Mouse (Mus musculus) kidney, embryonic 14.5 days (tissue): ENCODE data around the gene Rhot1. TPM values are rescaled to one million over a fixed set of nuclear protein-coding genes. Genes with fewer than 3 reads are reported as not detected.

Experiments
- ATAC-seq: fragments of 200-750 bp; cut with Nextera tagmentation; 2 replicates; pipeline ENCODE4 v1.8.0; 2017; ENCODE audit warnings: moderate number of reproducible peaks, mild to moderate bottlenecking, moderate TSS enrichment, moderate library complexity; ENCODE audit not compliant: low FRiP score, low TSS enrichment
- H3K27ac ChIP-seq: fragments of 300-500 bp; sonication (generic); 2 replicates; pipeline ENCODE4 v1.5.1; 2014; ENCODE audit warnings: low read depth, mild to moderate bottlenecking, low read length, moderate library complexity, mixed read lengths
- H3K27me3 ChIP-seq: fragments of 300-500 bp; sonication (generic); 2 replicates; pipeline ENCODE4 v1.6.1; 2014; ENCODE audit warnings: mild to moderate bottlenecking, low read length; ENCODE audit not compliant: control insufficient read depth, insufficient read depth
- H3K36me3 ChIP-seq: fragments of 300-500 bp; sonication (generic); 2 replicates; pipeline ENCODE4 v1.6.1; 2014; ENCODE audit warnings: low read length, mixed read lengths; ENCODE audit not compliant: control insufficient read depth, insufficient read depth
- H3K4me1 ChIP-seq: fragments of 300-500 bp; sonication (generic); 2 replicates; pipeline ENCODE4 v1.6.1; 2014; ENCODE audit warnings: low read length, mixed read lengths; ENCODE audit not compliant: control insufficient read depth, insufficient read depth
- H3K4me2 ChIP-seq: fragments of 300-500 bp; sonication (generic); replicated peaks from 2 replicates; pipeline ENCODE4 v1.6.1; 2014; ENCODE audit warnings: low read depth, mild to moderate bottlenecking, low read length
- H3K4me3 ChIP-seq: fragments of 300-500 bp; sonication (generic); 2 replicates; pipeline ENCODE4 v1.5.1; 2014; ENCODE audit warnings: mild to moderate bottlenecking, low read length
- H3K9ac ChIP-seq: fragments of 300-500 bp; sonication (generic); 2 replicates; pipeline ENCODE4 v1.6.1; 2014; ENCODE audit warnings: low read depth, mild to moderate bottlenecking, low read length, moderate library complexity
- H3K9me3 ChIP-seq: fragments of 300-500 bp; sonication (generic); 2 replicates; pipeline ENCODE4 v1.6.1; 2016; ENCODE audit warnings: low read length; ENCODE audit not compliant: control insufficient read depth
- WGBS: fragments of 180-500 bp; shearing (Covaris S2); extraction: QIAGEN DNeasy Blood & Tissue Kit; methylation state at CpG from one replicate; pipeline ENCODE4 v1.1.7; 2014; 5-methylcytosine and 5-hydroxymethylcytosine counted together
- polyA plus RNA-seq: library from polyadenylated mRNA; unstranded; fragments of >200 nt; fragmentation: Nextera tagmentation; extraction: Ambion mirVana; gene quantifications from 2 replicates; pipeline ENCODE4 v1.2.1, GENCODE M21; 2014

The Rhot1 gene
- polyA plus RNA-seq, 1 experiment from 2014 or later: 66.8 TPM

DNA sequence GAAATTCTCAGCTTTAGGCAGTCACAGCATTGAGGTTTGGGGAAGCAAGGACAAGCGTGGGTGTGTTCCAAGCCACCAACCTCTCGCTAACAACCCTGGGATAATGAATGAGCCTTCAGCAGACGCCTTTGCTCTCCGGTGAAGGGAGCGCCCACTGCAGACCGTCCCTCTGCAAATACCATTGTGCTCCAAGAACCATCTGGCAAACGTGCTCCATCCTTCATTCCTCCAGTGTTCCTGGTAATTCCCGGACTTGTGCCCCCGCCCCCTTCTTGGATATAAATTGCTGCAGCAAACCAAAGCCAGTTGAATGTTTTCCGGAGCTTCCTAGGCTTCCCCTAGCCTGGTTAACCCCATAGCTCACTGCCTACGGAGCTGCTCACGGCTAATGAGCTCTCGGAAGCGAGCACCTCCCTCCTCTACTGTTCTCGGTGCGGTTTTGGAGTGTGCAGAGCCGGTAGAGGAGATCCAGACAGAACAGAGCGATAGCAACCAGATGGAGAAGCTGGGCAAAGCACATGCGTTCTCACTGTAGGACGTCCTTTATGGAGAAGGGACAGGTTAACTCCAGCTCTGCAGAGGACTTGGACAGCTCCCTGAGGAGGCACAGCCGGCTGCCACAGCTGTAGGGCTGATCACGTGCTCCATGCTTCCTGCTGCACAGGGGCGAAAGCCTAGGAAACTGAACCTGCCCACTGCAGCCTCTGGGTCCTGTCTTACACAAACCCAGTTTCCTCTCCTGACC, 81.1 kb downstream of the Rhot1 start:
- H3K4me2 ChIP-seq: peak overlapping the region; percentile 48
- peak; percentile 92 for ATAC-seq
- no peak overlapping the region for H3K27ac ChIP-seq
- H3K9ac ChIP-seq: no peak overlapping the region
- no peaks in the 10 kb centered on the region for H3K36me3 ChIP-seq
- H3K4me3 ChIP-seq: peak overlapping the region; percentile 23; the same call in 1 of the 2 replicates
- H3K9me3 ChIP-seq: no peaks in the 10 kb centered on the region
- peaks cover 16% of the 10 kb centered on the region; the same call in 1 of the 2 replicates for H3K4me1 ChIP-seq
- whole genome bisulfite sequencing: under 1% methylated on average over 23 of the region's 23 CpGs
- H3K27me3 ChIP-seq: peaks cover 8% of the 10 kb centered on the region; the same call in 1 of the 2 replicates

DNA sequence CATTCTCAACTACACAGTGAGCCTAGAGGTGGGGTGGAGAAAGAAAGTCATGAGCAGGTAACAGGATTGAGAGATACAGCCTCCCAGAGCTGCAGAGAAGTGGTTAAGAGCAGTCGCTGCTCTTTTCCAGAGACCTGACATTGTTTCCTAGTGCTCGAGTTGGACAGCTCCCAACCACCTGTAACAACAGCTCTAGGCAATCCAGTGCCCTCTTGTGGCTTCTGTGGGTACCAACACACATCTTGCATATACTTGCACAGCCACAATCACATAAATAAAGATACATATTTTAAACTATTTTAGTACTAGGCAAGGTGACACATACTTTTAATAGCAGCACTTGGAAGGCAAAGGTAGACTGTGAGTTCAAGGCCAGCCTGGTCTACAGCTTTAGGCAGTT, 82.2 kb downstream of the Rhot1 start:
- Histone ChIP-seq H3K27ac (no peak overlapping the region), H3K9ac (no peak overlapping the region), H3K4me1 (peaks cover 16% of the 10 kb centered on the region; the same call in 1 of the 2 replicates), H3K27me3 (peaks cover 8% of the 10 kb centered on the region; the same call in 1 of the 2 replicates), H3K36me3 (no peaks in the 10 kb centered on the region), H3K4me3 (no peak overlapping the region), H3K9me3 (no peaks in the 10 kb centered on the region), H3K4me2 (no peak overlapping the region)
- no peak for ATAC-seq
- WGBS: 85% methylated on average over 2 of the region's 2 CpGs

- H3K4me1 ChIP-seq: peaks cover 16% of the 10 kb centered on the region; the same call in 1 of the 2 replicates
- H3K36me3 ChIP-seq: no peaks in the 10 kb centered on the region
- H3K9ac ChIP-seq: no peak overlapping the region
- no peak overlapping the region for H3K4me3 ChIP-seq
- H3K27me3 ChIP-seq: peaks cover 13% of the 10 kb centered on the region; the same call in 1 of the 2 replicates
- no peak overlapping the region for H3K27ac ChIP-seq
- H3K4me2 ChIP-seq: no peak overlapping the region
- WGBS: 53% methylated on average over 7 of the region's 7 CpGs
- no peaks in the 10 kb centered on the region for H3K9me3 ChIP-seq
- no peak for ATAC-seq
Observed at GRCm38 (mm10) chr11:80292463-80292862, 83.6 kb downstream of the Rhot1 start.

- WGBS: 14% methylated on average over 9 of the region's 9 CpGs
- no peak overlapping the region for H3K4me3 ChIP-seq
- H3K9ac ChIP-seq: no peak overlapping the region
- no peak for ATAC-seq
- no peak overlapping the region for H3K27ac ChIP-seq
- H3K4me1 ChIP-seq: peaks cover 9% of the 10 kb centered on the region; the same call in 1 of the 2 replicates
- no peaks in the 10 kb centered on the region for H3K36me3 ChIP-seq
- no peak overlapping the region for H3K4me2 ChIP-seq
- no peaks in the 10 kb centered on the region for H3K9me3 ChIP-seq
- peaks cover 26% of the 10 kb centered on the region; the same call in 1 of the 2 replicates for H3K27me3 ChIP-seq
Observed at GRCm38 (mm10) chr11:80295066-80295465, 86.2 kb downstream of the Rhot1 start.

DNA sequence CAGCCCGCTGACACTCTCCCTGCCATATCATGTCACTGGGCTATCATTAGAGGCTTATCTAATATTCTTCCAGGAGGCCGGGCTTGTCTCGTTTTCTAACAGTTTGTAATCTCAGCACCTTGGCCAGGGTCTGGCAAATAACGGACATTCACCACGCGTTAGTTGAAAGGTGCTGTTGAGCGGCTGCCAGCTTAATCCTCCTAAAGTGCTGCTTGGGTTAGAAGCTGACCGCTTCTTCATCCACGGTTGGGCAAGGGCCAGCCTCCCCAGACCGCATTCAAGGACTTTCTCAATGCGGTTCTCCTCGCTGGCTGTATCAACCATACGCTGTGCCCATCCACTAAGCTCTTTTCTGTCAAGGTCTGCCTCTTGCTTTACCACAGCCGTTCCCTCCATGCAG, 87.0 kb downstream of the Rhot1 start:
- peaks cover 34% of the 10 kb centered on the region for H3K27me3 ChIP-seq
- H3K4me1 ChIP-seq: 0 out of 2 replicates have a peak, but pooled peaks cover 5% of the 10 kb centered on the region
- H3K9me3 ChIP-seq: no peaks in the 10 kb centered on the region
- no peak for ATAC-seq
- H3K4me2 ChIP-seq: no peak overlapping the region
- no peaks in the 10 kb centered on the region for H3K36me3 ChIP-seq
- H3K9ac ChIP-seq: no peak overlapping the region
- WGBS: 24% methylated on average over 14 of the region's 14 CpGs
- H3K4me3 ChIP-seq: no peak overlapping the region
- H3K27ac ChIP-seq: no peak overlapping the region

- H3K4me3 ChIP-seq: no peak overlapping the region
- WGBS: 7% methylated on average over 12 of the region's 12 CpGs
- H3K9ac ChIP-seq: no peak overlapping the region
- H3K4me1 ChIP-seq: peaks cover 12% of the 10 kb centered on the region; the same call in 1 of the 2 replicates
- no peak for ATAC-seq
- H3K27me3 ChIP-seq: peaks cover 38% of the 10 kb centered on the region
- H3K27ac ChIP-seq: no peak overlapping the region
- no peaks in the 10 kb centered on the region for H3K36me3 ChIP-seq
- no peak overlapping the region; the same call in 1 of the 2 replicates for H3K4me2 ChIP-seq
- peaks cover 2% of the 10 kb centered on the region; the same call in 1 of the 2 replicates for H3K9me3 ChIP-seq
Observed at GRCm38 (mm10) chr11:80299513-80300235, 90.9 kb downstream of the Rhot1 start.

GRCm38 (mm10) chr11:80300551-80301315, 91.9 kb downstream of the Rhot1 start, which contains the start of gene Rhbdl3:
Gene Rhbdl3, plus strand, starts transcription at chr11:80300912.
- peak within 1 kb of the TSS; percentile 70 for H3K4me3 ChIP-seq
- ATAC-seq: peak; percentile 60
- no peaks in the 10 kb centered on the region for H3K36me3 ChIP-seq
- peak within 1 kb of the TSS; percentile 68 for H3K9ac ChIP-seq
- H3K27me3 ChIP-seq: peaks cover 38% of the 10 kb centered on the region
- peaks cover 2% of the 10 kb centered on the region; the same call in 1 of the 2 replicates for H3K9me3 ChIP-seq
- H3K4me1 ChIP-seq: peaks cover 11% of the 10 kb centered on the region; the same call in 1 of the 2 replicates
- WGBS: under 1% methylated on average over 42 of the region's 81 CpGs
- H3K4me2 ChIP-seq: peak within 1 kb of the TSS; percentile 100
- H3K27ac ChIP-seq: no peak within 1 kb of the TSS

DNA sequence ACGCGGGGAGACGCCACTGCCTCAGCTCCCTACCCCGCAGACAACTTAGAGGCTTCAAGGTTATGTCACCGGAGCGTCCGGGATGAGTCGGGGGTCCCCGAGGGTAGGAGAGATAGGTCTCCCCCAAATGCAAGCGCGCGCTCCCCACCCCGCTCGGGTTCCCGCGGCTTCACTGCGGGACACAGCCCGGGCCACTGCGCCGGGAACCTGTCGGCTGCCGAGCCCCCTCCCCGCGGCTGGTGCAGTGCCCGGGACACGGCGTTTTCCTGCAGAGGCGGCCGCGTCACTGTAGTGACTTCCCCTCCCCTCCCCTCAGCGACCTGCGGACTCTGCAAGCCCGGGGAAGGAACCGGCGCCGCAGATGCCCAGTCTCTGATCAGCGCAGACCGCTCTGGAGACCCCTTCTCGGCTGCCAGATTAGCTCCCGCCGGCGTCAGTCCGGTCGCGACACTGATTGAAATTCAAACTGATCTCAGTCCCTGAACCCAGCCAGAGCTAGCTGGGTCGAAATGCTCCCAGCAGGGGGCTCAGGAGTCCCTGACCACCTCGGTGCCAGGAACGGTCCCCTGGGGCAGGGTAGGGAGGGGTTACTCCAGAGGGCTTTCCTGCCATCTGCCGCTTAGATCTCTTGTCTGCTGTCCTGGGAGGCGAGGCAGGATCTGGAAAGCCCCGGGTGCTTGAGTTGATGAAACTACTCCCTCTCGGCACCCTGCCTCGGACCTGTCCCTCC, 92.7 kb downstream of the Rhot1 start:
- Histone ChIP-seq H3K4me3 (peak overlapping the region; percentile 70), H3K27me3 (peaks cover 33% of the 10 kb centered on the region), H3K27ac (no peak overlapping the region), H3K9me3 (peaks cover 2% of the 10 kb centered on the region; the same call in 1 of the 2 replicates), H3K4me1 (peaks cover 11% of the 10 kb centered on the region; the same call in 1 of the 2 replicates), H3K36me3 (no peaks in the 10 kb centered on the region), H3K4me2 (peak overlapping the region; percentile 100), H3K9ac (peak overlapping the region; percentile 68)
- ATAC-seq: peak; percentile 62
- WGBS: under 1% methylated on average over 52 of the region's 53 CpGs
